Mouse (Mus musculus): ENCODE data around the gene Camk1d.

- TF ChIP-seq POLR2A (IDR thresholded peaks at IDR 0.05; ENCODE audit: insufficient read depth, low read length) (no peak), CTCF (IDR thresholded peaks at IDR 0.05; ENCODE audit: low read depth, low read length) (no peak)
Measured at GRCm38 (mm10) chr2:5420621-5421196, 293.6 kb downstream of the Camk1d start.

Measured in ES-Bruce4 (cell line).